Mouse (Mus musculus) right cerebral cortex, postnatal 25 days (tissue): ENCODE measurements at regions not wholly inside any gene's neighbourhood (a gene's known extent, or its start where the extent isn't known, plus 50 kb on each side); places are given as distances from the start of the nearest gene placed in this dataset.

Experiments used
- DNase-seq: peaks from one replicate; pipeline ENCODE4 v3.0.0; 2022

DNA sequence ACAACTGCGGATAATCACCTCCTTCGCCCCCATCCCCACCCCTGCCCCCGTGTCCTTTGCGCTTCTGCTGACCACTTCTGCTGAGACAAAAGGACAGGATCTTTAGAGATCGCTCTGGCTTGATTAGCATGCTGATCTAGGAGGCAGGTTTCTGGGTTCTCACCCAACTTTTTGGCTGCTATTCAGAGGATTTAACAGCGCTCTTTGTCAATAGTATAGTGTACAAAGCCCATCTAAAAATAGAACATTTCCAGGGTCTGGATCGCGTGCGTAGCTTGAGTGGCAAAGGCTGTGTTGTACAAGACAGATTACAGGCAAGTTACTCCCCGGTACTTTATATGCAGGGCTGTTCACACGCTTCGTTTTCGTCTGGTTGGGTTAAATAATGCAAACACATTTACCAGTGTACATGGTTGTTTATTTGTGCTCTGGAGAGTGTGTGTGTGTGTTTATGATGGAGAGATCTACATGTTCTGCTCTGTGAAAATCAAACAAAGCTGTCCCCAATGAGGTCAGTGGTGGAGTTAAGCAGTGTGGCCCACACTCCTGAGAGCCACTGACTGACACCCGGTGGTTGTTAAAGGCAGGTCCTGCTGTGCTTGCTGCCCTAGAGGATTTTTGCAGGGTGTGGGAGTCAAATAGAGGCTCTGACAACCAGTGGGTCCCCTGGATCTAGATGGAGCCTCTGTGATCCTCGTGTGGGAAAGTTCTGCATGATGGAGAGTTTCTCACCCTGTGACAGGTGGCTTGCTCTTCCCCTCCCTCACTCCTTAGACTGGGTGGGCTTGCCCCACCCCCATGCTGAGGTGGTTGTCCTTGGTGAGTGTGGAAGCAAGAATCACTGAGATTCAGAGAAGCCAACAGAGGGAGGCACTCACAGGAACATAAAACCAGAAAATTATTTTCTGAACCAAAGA lies 146.5 kb upstream of the Jade1 start:
- no peak for DNase-seq

DNA sequence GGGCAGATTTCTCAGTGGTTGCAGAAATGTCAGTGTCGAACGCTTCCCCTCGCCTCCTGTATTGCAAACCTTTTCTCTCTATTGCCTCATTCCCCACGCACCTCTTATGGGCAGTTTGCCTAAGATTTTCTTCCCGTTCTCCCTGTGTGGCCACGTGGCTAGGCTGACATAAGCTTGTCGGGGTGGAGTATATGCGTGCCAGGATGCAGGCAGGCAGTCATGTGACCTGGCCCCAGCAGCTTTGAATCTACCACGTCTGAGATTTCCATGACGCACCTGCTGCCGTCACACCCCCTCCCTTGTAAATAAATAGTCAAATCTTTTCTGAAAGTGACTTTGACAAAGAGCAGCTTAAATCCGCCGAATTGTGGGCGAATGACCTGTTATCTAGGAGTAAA lies 147.1 kb upstream of the Jade1 start:
- peak; percentile 67 for DNase-seq

DNA sequence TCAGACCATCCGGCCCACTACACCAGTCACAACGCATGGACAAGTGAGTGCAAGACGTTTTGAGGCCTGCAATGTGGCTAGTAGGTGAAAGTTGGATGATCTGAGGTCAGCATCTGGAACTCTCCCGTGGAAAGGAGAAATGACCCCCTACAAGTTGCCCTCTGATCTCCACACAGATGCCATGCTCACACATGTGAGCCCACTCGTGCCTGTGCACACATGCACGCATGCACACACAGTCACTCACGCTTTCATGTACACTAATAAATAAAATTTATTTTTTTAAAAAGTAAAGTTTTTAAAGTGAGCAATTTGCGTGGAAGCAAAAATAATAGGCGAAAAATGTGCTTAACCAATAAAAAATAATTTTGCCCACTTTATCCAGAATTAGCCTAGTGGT lies 147.5 kb upstream of the Jade1 start:
- DNase-seq, result no peak

DNA sequence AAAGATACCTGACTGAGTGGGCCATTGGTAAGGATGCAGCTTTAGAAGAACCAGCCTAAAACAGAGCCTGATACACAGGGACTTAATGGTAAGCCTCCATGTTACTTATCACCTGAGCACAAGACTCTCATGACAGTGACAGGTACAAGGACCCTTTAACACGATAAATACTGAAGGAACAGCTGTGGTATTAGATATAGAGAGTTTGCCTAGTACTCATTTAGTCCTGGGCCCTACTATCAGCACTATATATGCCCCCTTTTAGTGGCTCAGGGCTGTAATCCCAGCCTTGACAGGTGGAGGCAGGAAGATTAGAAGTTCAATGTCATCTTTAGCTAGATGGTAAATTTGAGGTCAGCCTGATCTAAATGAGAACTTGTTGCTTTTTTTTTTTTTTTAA lies 148.0 kb upstream of the Jade1 start:
- DNase-seq, result no peak

DNA sequence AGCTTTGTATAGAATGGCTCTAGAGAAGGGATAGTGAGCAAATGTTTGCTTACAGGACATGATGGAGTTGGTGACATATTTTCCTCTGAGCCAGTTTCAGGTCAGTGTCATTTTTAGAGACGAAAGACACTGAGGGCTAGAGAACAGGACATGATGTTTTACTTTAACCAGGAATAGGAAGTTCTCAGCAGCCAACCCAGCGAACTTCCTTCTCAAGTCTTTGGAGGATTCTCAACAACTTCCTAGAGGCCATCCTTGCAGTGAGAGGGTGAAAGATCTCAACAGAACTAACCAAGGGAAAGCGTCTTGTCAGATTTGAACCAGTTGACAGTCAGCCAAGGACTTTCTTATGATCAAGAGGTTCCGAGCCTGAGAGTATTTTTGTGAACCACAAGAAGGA lies 153.7 kb upstream of the Jade1 start:
- DNase-seq, result no peak

DNA sequence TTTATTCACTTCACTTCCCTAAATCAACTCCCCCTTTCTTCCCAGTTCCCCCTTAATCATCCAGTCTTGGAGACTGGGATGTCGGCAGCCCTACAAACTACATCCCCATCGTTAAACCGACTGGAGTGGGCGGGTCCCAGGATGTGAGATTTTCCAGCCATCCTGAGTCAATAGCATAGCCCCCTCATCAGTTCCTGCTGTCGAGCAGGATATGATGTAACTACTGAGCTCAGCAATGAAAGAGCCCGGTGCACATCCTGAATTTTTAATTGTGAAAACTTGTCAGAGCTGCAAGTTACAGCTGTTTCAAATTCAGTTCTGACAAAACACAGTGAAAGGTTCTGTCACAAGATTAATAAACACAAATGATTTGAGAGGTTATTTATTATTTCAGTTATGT lies 165.7 kb upstream of the Jade1 start:
- no peak for DNase-seq

DNA sequence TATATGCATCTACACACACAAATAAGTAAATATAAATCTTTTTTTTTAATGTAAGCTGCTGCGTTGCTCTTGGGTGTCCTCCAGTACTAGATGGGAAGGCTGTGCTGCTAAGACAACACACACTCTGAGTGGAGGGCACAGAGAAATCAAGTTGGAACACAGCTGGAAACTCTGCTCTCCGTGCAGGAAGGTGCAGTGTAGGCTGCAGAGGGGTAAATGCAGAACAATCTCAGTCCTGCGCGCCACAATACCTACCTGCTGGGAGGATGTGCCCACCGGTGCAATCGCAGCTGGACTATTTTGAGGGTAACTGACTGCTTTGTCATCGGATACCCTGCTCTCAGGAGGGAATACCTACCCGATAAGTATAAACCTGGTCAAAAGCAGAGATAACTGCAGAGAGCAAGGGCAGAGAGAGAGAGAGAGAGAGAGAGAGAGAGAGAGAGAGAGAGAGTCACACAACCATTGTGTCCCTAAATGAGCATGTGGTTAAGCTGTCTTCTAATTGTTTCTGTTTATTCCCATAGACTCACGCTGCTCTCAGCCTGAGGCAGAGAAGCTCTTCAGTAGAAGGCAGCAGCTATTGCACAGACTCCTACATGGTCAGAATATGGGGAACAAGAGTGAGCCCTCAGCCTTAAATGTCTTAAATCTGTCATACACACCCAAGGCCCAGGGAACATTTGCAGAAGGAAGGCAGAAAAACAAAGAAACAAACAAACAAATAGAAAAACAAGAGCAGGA lies 167.9 kb upstream of the Jade1 start:
- no peak for DNase-seq

DNA sequence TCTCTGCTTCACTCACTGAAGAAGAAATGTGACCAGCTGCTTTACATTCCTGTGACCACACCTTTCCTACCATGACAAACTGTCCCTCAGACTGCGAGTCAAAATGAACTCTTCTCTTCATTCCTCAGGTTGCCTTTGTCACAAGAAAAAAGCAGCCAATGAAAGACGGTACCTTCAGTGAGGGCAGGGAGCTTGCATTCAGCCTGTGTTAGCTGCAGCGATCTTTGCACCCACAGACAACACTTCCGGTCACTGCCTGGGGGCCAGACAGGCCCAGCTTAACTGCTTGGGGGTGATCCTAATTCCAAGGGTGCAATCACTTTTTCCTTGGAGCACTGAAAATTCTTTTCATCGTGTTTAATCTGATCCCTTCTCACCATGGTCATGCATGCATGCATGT lies 169.2 kb upstream of the Jade1 start:
- DNase-seq, result no peak

DNA sequence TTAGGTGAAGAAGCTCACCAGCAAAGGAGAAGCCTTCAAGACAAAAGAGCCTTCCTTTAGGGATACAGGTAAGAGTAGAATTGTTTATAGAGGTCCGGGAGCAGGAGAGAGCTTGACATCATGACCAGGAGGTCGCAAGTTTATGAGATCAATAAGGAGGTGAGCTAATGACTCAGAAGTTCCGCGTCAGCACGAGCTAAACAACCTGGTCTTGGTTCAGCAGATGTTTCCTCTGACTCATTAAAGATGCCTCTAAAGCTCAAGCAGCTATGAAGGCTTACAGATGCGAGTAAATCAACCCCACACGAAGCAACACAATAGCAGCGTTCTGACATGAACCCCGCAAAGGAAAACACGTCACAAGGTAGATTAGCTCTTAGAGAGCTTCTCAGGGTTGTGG lies 171.1 kb upstream of the Jade1 start:
- DNase-seq, result no peak

DNA sequence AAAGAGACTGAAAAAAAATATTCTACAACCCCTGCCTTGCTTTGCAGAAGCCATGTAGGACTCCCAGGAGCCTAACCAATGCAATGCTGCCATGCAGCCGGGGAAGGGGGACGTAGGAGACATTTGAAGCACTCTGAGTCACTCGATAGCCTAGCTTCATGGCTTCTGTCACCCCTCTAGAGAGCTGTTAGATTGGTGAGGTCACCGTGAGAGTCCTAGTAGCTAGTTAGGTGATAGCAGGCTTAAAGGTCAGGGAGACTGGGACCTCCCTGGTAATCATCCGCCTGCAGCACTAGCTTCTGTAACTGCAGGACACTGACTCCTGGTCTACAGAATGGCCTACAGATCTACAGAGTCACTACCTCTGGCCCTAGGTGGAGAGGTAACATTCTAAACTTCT lies 177.0 kb upstream of the Jade1 start:
- no peak for DNase-seq

DNA sequence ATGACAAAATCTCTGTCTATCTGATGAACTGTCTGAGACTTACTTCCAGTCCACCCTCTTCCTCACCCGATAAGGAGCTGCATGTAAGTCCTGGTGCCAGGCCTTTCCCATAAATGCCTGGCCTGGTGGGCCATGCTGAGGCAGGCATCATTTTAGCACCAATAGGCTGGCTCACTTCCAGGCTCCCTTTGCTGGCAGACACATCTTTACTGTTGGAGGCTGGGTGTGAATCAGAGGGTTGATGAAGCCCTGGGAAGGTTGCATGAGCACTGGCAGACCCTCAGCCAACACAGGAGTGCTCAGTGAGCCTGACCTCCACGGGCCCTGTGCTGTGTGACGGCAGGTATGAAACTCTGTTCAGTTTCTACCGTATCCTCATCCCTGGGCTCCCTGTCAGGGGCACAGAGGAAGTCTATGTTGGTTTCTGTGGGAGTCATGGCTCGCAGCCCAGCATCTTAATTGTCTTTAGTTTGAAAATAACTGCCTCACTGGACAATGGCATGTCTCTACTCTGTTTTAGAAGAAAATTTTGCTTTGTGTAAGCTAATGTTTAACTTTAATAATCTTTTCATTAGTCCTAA lies 177.6 kb upstream of the Jade1 start:
- peak; percentile 15 for DNase-seq

DNA sequence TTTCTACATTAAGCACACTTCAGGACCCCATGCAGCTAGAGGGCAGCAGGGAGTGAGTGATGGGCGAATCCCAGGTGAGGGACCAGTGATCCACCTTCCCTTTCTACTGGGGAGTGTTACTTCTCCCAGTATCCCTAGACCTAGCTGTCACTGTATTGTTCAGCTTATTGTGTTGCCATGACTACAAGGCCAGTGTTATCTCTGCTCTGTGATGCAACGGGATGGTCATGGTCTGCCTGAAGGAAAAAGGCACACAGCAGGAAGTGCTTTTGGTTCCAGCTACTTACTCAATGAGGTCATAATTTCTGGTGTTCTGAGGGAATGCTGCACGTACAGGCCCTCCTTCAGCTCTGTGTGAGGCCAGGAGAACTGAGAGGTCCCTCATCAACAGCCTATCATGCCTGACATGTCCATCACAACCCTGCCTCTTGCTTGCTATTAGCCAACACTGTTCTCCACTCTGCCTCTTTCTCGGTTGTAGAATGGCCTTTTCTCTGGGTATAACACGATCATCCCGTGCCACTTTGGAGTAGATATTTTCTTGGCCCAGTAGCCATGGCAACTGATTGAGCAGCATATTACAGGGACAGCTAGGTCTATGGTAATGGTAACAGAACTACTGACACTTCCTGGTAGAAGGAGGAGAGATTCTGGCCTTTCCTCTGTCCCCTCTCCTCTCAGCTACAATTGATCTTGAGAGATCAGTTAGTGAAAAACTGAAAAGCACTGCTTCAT lies 178.5 kb upstream of the Jade1 start:
- DNase-seq, result no peak

DNA sequence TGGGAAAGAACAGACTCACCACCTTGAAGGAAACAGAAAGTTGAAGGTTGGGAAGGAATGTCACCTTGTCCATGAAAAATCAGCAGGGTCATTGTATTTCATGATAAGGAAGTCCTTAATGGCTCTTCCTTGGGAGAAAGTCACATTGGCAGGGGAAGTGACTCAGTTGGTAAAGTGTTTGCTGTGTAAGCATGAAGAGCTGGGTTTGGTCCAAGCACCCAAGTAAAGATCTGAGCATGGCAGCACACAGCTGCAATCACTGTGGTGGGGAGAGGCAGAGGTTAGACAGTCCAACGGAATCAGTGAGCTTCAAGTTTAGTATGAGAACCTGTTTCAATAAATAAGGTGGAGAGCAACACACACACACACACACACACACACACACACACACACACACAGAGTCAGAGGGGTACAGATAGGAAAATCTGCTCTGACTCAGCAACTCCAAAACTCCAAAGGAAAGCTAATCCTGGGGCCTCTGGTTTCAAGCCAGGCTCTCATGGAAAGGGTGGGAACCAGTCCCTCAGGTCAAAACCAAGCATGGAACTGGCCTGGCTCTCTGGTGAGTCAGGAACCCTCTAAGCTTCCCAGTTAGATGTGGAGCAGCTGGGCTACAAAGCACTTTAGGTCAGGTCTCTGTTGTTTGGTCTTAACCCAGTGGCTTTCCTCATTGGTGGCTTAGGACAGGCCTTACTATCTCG lies 180.2 kb upstream of the Jade1 start:
- DNase-seq, result no peak

DNA sequence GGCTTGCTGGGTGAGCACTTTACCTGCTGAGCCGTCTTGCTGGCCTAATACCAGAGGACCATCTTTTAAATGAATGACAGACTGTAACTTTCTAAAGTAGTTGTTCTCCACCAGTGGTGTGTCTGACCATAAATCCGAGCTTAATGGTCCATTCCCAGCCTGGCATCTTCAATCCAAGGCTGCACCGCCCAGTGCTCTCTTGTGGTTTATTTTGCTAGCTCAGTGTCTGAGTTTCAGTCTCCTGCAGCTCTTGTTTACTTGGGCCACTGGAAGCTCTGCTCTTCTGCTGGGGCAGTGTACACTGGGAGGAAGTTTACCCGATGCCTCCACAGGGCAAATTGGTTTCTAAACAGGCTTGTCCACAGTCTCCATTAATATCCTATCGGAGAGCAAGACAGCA lies 182.3 kb upstream of the Jade1 start:
- no peak for DNase-seq

DNA sequence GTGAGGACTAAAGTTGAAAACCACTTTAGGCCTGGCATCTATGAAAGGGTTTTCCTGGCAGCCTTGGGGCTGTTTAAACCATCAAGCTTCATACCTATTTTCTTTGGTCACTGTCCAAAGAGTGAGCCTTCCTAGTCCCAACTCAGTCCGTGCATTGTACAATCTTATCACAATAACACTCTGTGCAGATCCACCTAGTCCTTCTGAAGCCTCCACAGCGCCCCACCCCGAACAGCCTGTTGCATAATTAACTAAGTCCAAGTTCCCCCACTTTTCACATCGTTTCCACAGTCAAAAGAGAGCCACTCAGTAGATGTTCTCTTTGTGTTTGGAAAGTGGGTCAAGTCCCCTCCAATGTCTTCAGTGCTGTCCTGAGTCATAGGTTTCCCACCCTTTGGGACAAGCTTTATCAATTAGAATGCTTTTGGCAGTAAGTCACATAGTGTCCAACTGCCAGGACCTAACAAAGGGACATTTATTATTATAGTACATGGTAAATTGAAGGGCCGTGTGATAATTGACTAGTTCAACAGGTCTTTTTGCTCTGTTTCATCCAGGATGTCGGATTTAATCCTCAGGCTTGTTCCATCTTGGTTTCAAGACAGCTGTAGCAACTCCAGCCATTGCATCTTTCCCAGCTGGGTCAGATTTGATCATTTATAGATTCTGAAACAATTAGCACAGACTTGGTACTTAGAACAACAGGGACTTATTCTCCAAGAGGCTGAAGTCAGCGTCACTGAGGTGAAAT lies 187.0 kb upstream of the Jade1 start:
- no peak for DNase-seq

DNA sequence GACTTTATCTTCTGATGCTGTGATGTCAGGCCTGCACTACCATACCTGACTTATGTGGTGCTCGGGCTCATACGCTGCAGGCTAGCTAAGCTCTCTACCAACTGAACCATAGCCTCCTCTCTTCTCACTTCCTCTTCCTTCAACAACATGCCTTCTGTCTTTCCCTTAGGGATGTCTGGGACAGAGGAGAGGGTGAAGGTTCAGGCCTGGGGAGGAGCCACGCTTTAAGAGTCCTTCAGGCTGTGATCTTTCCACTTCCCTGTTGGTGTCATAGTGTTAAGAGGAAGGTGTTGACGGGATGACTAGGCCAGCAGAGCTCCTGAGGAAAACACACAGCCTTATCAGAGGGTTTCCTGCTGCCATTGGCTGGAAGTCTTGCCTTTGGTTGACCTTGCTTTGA lies 188.8 kb upstream of the Jade1 start:
- DNase-seq, result no peak

DNA sequence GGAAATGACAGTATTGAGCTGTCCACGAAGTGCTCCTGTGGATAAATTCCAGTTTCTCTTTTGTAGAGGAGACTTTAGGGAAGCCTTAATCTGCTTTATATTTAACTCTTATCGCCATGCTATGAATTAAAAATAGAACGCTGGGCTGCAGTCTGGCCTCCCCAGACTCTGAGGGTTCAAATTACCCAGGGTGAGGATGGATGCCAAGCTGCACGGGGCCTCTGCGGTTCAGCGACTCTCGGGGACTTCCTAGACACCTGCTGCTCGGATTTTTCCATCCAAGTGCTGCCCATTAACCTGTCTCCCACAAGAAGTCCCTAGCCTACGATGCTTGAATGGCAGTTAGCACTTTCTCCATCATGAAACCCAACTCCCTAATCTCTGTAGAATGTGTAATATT lies 189.3 kb upstream of the Jade1 start:
- DNase-seq, result no peak

DNA sequence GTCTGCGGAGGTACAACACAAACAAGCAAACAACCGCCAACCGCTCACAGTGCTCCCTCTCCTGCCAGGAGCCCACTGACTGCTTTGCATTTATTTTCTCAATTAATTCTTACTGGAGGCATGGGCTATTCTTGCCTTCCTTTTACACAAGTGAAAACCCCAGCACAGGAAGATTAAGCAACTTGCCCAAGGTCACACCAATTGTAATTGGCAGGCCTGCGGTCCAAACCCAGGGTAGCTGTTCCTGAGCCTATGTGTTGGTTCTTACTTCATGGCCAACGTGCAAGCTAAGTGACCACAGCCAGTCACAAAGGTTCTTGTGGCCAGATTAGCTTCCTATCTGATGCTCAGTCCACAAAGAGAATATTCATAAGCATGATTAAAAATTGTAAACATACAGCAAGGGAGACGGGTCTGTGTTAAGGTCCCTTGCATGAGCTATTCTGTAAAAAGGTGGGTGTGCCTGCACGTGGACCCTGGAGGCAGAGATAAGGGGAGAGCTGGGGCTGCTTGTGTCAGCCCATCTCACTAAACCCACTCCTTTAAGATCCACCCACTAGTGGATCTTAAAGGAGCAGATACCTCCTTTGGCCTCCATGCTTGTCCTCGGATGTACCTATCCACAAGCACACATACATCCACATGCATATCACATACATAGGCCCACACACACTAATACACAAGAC lies 190.2 kb upstream of the Jade1 start:
- DNase-seq, result no peak

DNA sequence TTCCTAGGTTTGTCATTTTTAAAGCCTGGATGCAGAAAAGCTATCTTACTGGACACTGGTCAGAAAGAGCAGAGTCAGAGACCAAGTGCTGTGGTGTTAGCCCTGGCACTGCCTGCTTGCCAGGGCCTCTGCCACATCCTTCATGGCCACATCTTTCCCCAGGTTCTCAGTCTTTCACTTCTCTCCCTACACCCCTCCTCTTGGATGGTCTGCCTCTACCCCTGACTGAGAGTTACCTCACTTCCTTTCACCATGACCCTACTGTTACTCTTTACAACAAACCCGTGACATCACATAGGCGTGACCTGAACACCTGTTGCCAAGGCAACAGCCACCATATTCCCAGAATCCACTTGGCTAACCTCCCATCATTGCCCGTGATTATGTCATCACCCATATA lies 191.6 kb upstream of the Jade1 start:
- DNase-seq, result no peak

DNA sequence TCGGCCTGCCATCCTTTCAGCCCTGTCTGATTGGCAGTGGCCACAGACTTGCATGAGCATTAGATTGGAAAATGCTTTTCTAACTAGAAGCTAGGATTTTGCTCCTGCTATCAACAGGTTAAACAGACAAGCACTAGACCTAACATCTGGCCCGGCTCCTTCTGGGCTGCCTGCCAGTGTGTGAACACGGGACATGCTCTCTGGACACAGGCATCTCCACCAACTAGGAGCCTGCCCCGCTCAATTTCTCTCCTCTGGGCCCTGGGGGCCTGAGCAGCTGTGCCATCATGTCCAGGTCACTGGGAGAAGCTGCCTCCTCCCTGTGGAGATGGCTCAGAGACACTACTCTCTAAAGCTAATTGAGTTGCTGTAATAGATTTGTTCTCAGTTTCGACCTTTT lies 195.3 kb upstream of the Jade1 start:
- no peak for DNase-seq

DNA sequence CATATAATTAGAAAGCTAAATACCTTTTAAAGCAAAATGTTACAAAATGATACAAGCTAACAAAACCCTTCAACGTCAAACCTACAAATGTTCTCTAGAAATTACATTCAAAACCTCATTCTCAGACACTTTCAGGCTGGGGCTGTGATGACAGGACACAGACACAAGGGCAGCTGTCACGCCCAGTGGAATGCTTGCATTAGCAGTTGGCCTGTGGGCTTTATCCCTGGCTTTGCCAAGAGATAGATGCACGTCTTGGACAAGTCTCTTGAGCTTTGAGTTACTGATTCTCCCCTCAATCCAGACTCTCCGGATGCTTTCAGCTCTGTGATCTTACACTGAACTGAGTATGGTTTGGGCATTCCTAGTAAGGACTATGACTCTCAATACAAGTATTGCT lies 196.1 kb upstream of the Jade1 start:
- no peak for DNase-seq
